Mouse (Mus musculus) naive thymus-derived CD4-positive, alpha-beta T cell, adult 5 months (primary cell): ENCODE data around the gene Vmn1r8. TPM values are rescaled to one million over a fixed set of nuclear protein-coding genes. Genes with fewer than 3 reads are reported as not detected.

Experiments
- polyA plus RNA-seq: library from polyadenylated mRNA; unstranded; fragments of 100-300 nt; shearing (Covaris generic); gene quantifications from one replicate; pipeline ENCODE4 v1.2.1, GENCODE M21; 2017

Vmn1r8 gene
- polyA plus RNA-seq: not detected

GRCm38 (mm10) chr6:57031984-57032383 lies at the start of gene Vmn1r8:
Vmn1r8 (plus strand) TSS chr6:57032284.

GRCm38 (mm10) chr6:56996943-56997342 lies 35.1 kb upstream of the Vmn1r8 start, which contains the start of gene Vmn1r6:
Vmn1r6 (plus strand) TSS chr6:56997243.

GRCm38 (mm10) chr6:57025224-57025623 lies 6.9 kb upstream of the Vmn1r8 start, which contains the start of gene Vmn1r7:
Vmn1r7 (minus strand) TSS chr6:57025324.

GRCm38 (mm10) chr6:57066487-57066886 lies 34.4 kb downstream of the Vmn1r8 start, which contains the start of gene Vmn1r9:
Vmn1r9 (plus strand) TSS chr6:57066787.

Other genes with a start within 250 kb of the Vmn1r8 start
- 158 TPM for gene Kbtbd2, start 234.5 kb upstream of the Vmn1r8 start, polyA plus RNA-seq
- not detected for gene Fkbp9, start 200.2 kb upstream of the Vmn1r8 start, polyA plus RNA-seq
- gene Nt5c3, start 108.4 kb upstream of the Vmn1r8 start, polyA plus RNA-seq: 90.0 TPM
- gene Vmn1r4, start 108.3 kb upstream of the Vmn1r8 start, polyA plus RNA-seq: not detected
- not detected for gene Vmn1r5, start 62.0 kb upstream of the Vmn1r8 start, polyA plus RNA-seq
- not detected for gene Vmn1r6, start 35.0 kb upstream of the Vmn1r8 start, polyA plus RNA-seq
- gene Vmn1r7, start 7.0 kb upstream of the Vmn1r8 start, polyA plus RNA-seq: not detected
- not detected for gene Vmn1r9, start 34.5 kb downstream of the Vmn1r8 start, polyA plus RNA-seq
- gene Vmn1r10, start 77.2 kb downstream of the Vmn1r8 start, polyA plus RNA-seq: not detected
- gene Vmn1r11, start 101.2 kb downstream of the Vmn1r8 start, polyA plus RNA-seq: not detected
- 0.07 TPM for gene Vmn1r12, start 124.6 kb downstream of the Vmn1r8 start, polyA plus RNA-seq
- gene Vmn1r13, start 171.0 kb downstream of the Vmn1r8 start, polyA plus RNA-seq: 0.39 TPM
- not detected for gene Vmn1r14, start 199.4 kb downstream of the Vmn1r8 start, polyA plus RNA-seq
- not detected for gene Vmn1r15, start 225.7 kb downstream of the Vmn1r8 start, polyA plus RNA-seq